In genomic region chr5:64840087-64840486, GRCm38 (mm10) we compare ENCODE assay signal across 12 mouse cellular contexts. TPM values are rescaled to one million over a fixed set of nuclear protein-coding genes. Genes with fewer than 3 reads are reported as not detected.
A peak's percentile ranks its signal among the peaks of the same experiment; 100 is the strongest.
DNase-seq lines count a peak whose midpoint lies in the region; ATAC-seq and TF ChIP-seq lines count a peak whose summit lies in the region.
"Had no signal": no experiment of that assay in that cellular context is flagged by ENCODE, and none has a peak within 500 bp of the region (broad histone marks: within the 10 kb centered on the region; RNA-seq: fewer than 3 reads in every experiment).

No protein-coding gene starts in this region.

- 61% methylated on average over 1 of the region's 1 CpGs for WGBS in midbrain, postnatal 0 days
- WGBS in midbrain, embryonic 16.5 days: 57% methylated on average over 1 of the region's 1 CpGs
- 13% methylated on average over 1 of the region's 1 CpGs for whole genome bisulfite sequencing in stomach, postnatal 0 days
- 62% methylated on average over 1 of the region's 1 CpGs for WGBS in midbrain, embryonic 13.5 days

- H3K4me2 ChIP-seq in midbrain, postnatal 0 days (ENCODE audit: low read depth, low read length, poor library complexity, severe bottlenecking): no peak overlapping the region
- H3K4me2 ChIP-seq in midbrain, embryonic 16.5 days (ENCODE audit: low read length): no peak overlapping the region
- no peak overlapping the region for H3K4me2 ChIP-seq in stomach, postnatal 0 days (replicated peaks; ENCODE audit: low read depth)
- H3K4me2 ChIP-seq in midbrain, embryonic 13.5 days (replicated peaks): no peak overlapping the region

- H3K9me3 ChIP-seq in midbrain, postnatal 0 days (ENCODE audit: low read length): 0 out of 2 replicates have a peak, but pooled peaks cover 4% of the 10 kb centered on the region
- 0 out of 2 replicates have a peak, but pooled peaks cover 4% of the 10 kb centered on the region for H3K9me3 ChIP-seq in midbrain, embryonic 16.5 days (replicated peaks; ENCODE audit: control insufficient read depth, low read length, poor library complexity, severe bottlenecking)
- H3K9me3 ChIP-seq in stomach, postnatal 0 days (ENCODE audit: control insufficient read depth, low read length): 0 out of 2 replicates have a peak, but pooled peaks cover 2% of the 10 kb centered on the region
- 0 out of 2 replicates have a peak, but pooled peaks cover 3% of the 10 kb centered on the region for H3K9me3 ChIP-seq in midbrain, embryonic 13.5 days

- no peak overlapping the region for H3K27ac ChIP-seq in midbrain, postnatal 0 days (ENCODE audit: low read depth, low read length)
- no peak overlapping the region for H3K27ac ChIP-seq in midbrain, embryonic 16.5 days (ENCODE audit: low read length)
- H3K27ac ChIP-seq in stomach, postnatal 0 days (replicated peaks): peak overlapping the region; percentile 65
- no peak overlapping the region for H3K27ac ChIP-seq in midbrain, embryonic 13.5 days
- H3K27ac ChIP-seq: liver, embryonic 14.5 days had no signal

- TF ChIP-seq CTCF in midbrain, postnatal 0 days (IDR thresholded peaks at IDR 0.05): no peak
- no peak for TF ChIP-seq CTCF in stomach, postnatal 0 days (IDR thresholded peaks at IDR 0.05; ENCODE audit: low read depth)

- H3K9ac ChIP-seq in midbrain, postnatal 0 days (replicated peaks; ENCODE audit: low read length, poor library complexity, severe bottlenecking): no peak overlapping the region
- H3K9ac ChIP-seq in midbrain, embryonic 16.5 days (ENCODE audit: low read depth, low read length): no peak overlapping the region
- no peak overlapping the region for H3K9ac ChIP-seq in stomach, postnatal 0 days (ENCODE audit: low read length)
- H3K9ac ChIP-seq in midbrain, embryonic 13.5 days (replicated peaks): no peak overlapping the region
- H3K9ac ChIP-seq: liver, embryonic 14.5 days had no signal

- no peaks in the 10 kb centered on the region for H3K4me1 ChIP-seq in midbrain, postnatal 0 days (ENCODE audit: insufficient read depth, low read length)
- H3K4me1 ChIP-seq in midbrain, embryonic 16.5 days (ENCODE audit: control insufficient read depth, insufficient read depth, low read length): no peaks in the 10 kb centered on the region
- H3K4me1 ChIP-seq in stomach, postnatal 0 days (replicated peaks; ENCODE audit: control insufficient read depth, insufficient read depth): 0 out of 2 replicates have a peak, but pooled peaks cover 3% of the 10 kb centered on the region
- H3K4me1 ChIP-seq in midbrain, embryonic 13.5 days (replicated peaks): no peaks in the 10 kb centered on the region

- intact Hi-C loops in heart, postnatal 10 days (cut with DNase I): no loop called here

- ATAC-seq in midbrain, postnatal 0 days (ENCODE audit: low FRiP score): no peak
- no peak for ATAC-seq in midbrain, embryonic 16.5 days
- peak; percentile 15; the same call in 1 of the 2 replicates for ATAC-seq in stomach, postnatal 0 days (ENCODE audit: low FRiP score, low TSS enrichment)
- ATAC-seq in midbrain, embryonic 13.5 days: no peak
- ATAC-seq: forebrain, embryonic 16.5 days; Patski had no signal

- no peaks in the 10 kb centered on the region for H3K27me3 ChIP-seq in midbrain, postnatal 0 days (ENCODE audit: insufficient read depth, low read length)
- H3K27me3 ChIP-seq in midbrain, embryonic 16.5 days (ENCODE audit: control insufficient read depth, insufficient read depth, low read depth, low read length): no peaks in the 10 kb centered on the region
- no peaks in the 10 kb centered on the region for H3K27me3 ChIP-seq in stomach, postnatal 0 days (ENCODE audit: control insufficient read depth, insufficient read depth, low read length)
- H3K27me3 ChIP-seq in midbrain, embryonic 13.5 days: no peaks in the 10 kb centered on the region
- H3K27me3 ChIP-seq: Patski had no signal

- TF ChIP-seq EP300 in stomach, postnatal 0 days (optimal IDR thresholded peaks at IDR 0.05): no peak

- DNase-seq in gastrocnemius, postnatal 10 days: peak; percentile 62
- no peak for DNase-seq in gastrocnemius, adult 8-10 months (ENCODE audit: low spot score in 2 of 2)
- peak; percentile 48 for DNase-seq in midbrain, postnatal 0 days (ENCODE audit: low spot score)
- DNase-seq in heart, postnatal 10 days: peak; percentile 75 to 77
- DNase-seq in stomach, postnatal 0 days (ENCODE audit: low spot score): no peak
- no peak for DNase-seq in cerebellum, adult 8-10 months
- DNase-seq: kidney, adult 2 months had no signal

- H3K36me3 ChIP-seq in midbrain, postnatal 0 days (ENCODE audit: insufficient read depth, low read length): no peaks in the 10 kb centered on the region
- H3K36me3 ChIP-seq in midbrain, embryonic 16.5 days (ENCODE audit: control insufficient read depth, insufficient read depth, low read length): no peaks in the 10 kb centered on the region
- H3K36me3 ChIP-seq in stomach, postnatal 0 days (ENCODE audit: control insufficient read depth, insufficient read depth, low read length): no peaks in the 10 kb centered on the region
- H3K36me3 ChIP-seq in midbrain, embryonic 13.5 days: no peaks in the 10 kb centered on the region

- no peak overlapping the region for H3K4me3 ChIP-seq in midbrain, postnatal 0 days (ENCODE audit: low read depth, low read length)
- H3K4me3 ChIP-seq in midbrain, embryonic 16.5 days (ENCODE audit: low read depth, low read length): no peak overlapping the region
- no peak overlapping the region for H3K4me3 ChIP-seq in stomach, postnatal 0 days (ENCODE audit: low read depth, low read length)
- H3K4me3 ChIP-seq in midbrain, embryonic 13.5 days (replicated peaks): no peak overlapping the region

RNA-seq across cellular contexts. Expression of gene Klf3, which starts 36.9 kb away (rescaled TPM):
- total RNA-seq in gastrocnemius, postnatal 10 days (2021): 10 to 100 TPM; 31.7 to 46.3 TPM
- 10 to 100 TPM in 2 of 4 experiments, 1 to 10 TPM in 2; 6.7 to 16.3 (median 10.1) TPM for total RNA-seq in gastrocnemius, adult 8-10 months (2022)
- total RNA-seq in midbrain, postnatal 0 days (2014; rRNA removed): 12.3 and 14.9 TPM in 2 replicates
- polyA plus RNA-seq in midbrain, postnatal 0 days (2015; fragmentation: Nextera tagmentation; extraction: Ambion mirVana): 26.7 and 28.9 TPM in 2 replicates
- 19.1 and 25.1 TPM in 2 replicates for polyA plus RNA-seq in midbrain, embryonic 16.5 days (2015; fragmentation: Nextera tagmentation; extraction: Ambion mirVana)
- 10 to 100 TPM; 78.9 to 81.0 TPM for total RNA-seq in heart, postnatal 10 days (2021)
- polyA plus RNA-seq in stomach, postnatal 0 days (2015; fragmentation: Nextera tagmentation; extraction: Ambion mirVana): 97.5 and 101 TPM in 2 replicates
- 19.2 and 26.0 TPM in 2 replicates for polyA plus RNA-seq in midbrain, embryonic 13.5 days (2015; fragmentation: Nextera tagmentation; extraction: Ambion mirVana)

Comparison
In these comparisons a context has a peak if more than half of its experiments do, and no peak if none do; other contexts are left out.
1. DNase-seq: peak in gastrocnemius, postnatal 10 days (single experiment), midbrain, postnatal 0 days (single experiment) and heart, postnatal 10 days (2 of 2); none in gastrocnemius, adult 8-10 months (0 of 2), stomach, postnatal 0 days (single experiment) and cerebellum, adult 8-10 months (single experiment).